Mouse (Mus musculus) C2C12 (cell line): ENCODE results near the gene Nedd9. TPM values are rescaled to one million over a fixed set of nuclear protein-coding genes. Genes with fewer than 3 reads are reported as not detected.

Experiments used
- H3K27me3 ChIP-seq: one replicate; pipeline ENCODE4 v1.6.1; 2011; ENCODE audit not compliant: control insufficient read depth, insufficient read depth, insufficient read length
- H3K36me3 ChIP-seq: one replicate; pipeline ENCODE4 v1.6.1; 2011; ENCODE audit not compliant: control insufficient read depth, insufficient read depth
- H3K4me3 ChIP-seq: one replicate; pipeline ENCODE4 v1.5.1; 2011; ENCODE audit warnings: mild to moderate bottlenecking, control low read depth; ENCODE audit not compliant: poor library complexity, insufficient read depth, severe bottlenecking
- H3K79me2 ChIP-seq: one replicate; pipeline ENCODE4 v1.6.1; 2011; ENCODE audit not compliant: control insufficient read depth, insufficient read depth
- H3K79me3 ChIP-seq: one replicate; pipeline ENCODE4 v1.6.1; 2011; ENCODE audit warnings: low read depth, control low read depth
- H3ac ChIP-seq: one replicate; pipeline ENCODE3; 2011; ENCODE audit warnings: low read depth; ENCODE audit not compliant: control insufficient read depth, insufficient read length
- CEBPB ChIP-seq: IDR thresholded peaks from one replicate; pipeline ENCODE4 v1.6.1; 2011; ENCODE audit warnings: low read depth, mild to moderate bottlenecking, control low read depth, moderate library complexity
- CTCF ChIP-seq: IDR thresholded peaks from one replicate; pipeline ENCODE4 v1.5.1; 2011; ENCODE audit not compliant: control insufficient read depth, insufficient read depth, insufficient read length
- FOSL1 ChIP-seq: IDR thresholded peaks from one replicate; pipeline ENCODE4 v1.8.0; 2011; ENCODE audit warnings: mild to moderate bottlenecking, low read length; ENCODE audit not compliant: poor library complexity, insufficient read depth, severe bottlenecking
- MAX ChIP-seq: IDR thresholded peaks from one replicate; pipeline ENCODE4 v1.6.1; 2011; ENCODE audit warnings: mild to moderate bottlenecking, control low read depth
- MYOD1 ChIP-seq: IDR thresholded peaks from one replicate; pipeline ENCODE4 v1.6.1; 2011; ENCODE audit warnings: low read depth; ENCODE audit not compliant: control insufficient read depth, insufficient read length
- MYOG ChIP-seq: IDR thresholded peaks from one replicate; pipeline ENCODE4 v1.6.1; 2011; ENCODE audit not compliant: control insufficient read depth, insufficient read length; ENCODE audit errors: extremely low read depth
- USF1 ChIP-seq: IDR thresholded peaks from one replicate; pipeline ENCODE4 v1.6.1; 2011; ENCODE audit warnings: low read depth, mild to moderate bottlenecking, control low read depth, moderate library complexity
- polyA plus RNA-seq: library from polyadenylated mRNA; unstranded; fragments of >200 nt; fragmentation: generic; extraction: Trizol; gene quantifications from one replicate; pipeline ENCODE4 v1.2.1, GENCODE M21; 2012; ENCODE audit warnings: missing spikeins

Nedd9 gene
- polyA plus RNA-seq, 1 experiment: 6.7 TPM

- no peaks in the 10 kb centered on the region for H3K79me2 ChIP-seq
- no peak overlapping the region for H3K4me3 ChIP-seq
- no peaks in the 10 kb centered on the region for H3K79me3 ChIP-seq
- H3K27me3 ChIP-seq: no peaks in the 10 kb centered on the region
- no peak overlapping the region for H3ac ChIP-seq
- H3K36me3 ChIP-seq: no peaks in the 10 kb centered on the region
- TF ChIP-seq CEBPB (no peak), MYOD1 (no peak), USF1 (no peak), MAX (no peak), MYOG (no peak), FOSL1 (no peak), CTCF (no peak)
Measured at GRCm38 (mm10) chr13:41467036-41467435, 20.1 kb downstream of the Nedd9 start.

DNA sequence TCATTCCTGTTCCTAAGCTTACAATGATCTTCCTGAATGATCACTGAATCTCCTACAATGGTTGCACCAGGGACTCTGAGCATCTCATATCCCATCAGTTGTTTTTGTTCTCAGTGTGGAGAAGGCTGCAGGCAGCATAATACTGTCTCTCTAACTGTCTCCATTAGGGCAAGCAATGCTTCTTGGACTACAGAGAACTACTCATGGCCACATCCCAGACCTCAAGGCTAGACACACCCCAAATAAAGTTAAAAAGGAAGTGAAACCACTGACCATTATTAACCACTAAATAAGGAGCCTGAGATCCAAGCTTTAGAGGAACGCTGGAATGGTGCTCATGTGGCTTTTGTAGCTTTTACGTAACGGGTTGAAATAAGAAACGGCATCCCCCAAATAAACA lies 20.5 kb downstream of the Nedd9 start:
- TF ChIP-seq MYOD1 (no peak), CTCF (no peak), USF1 (no peak), FOSL1 (no peak), MAX (no peak), MYOG (no peak), CEBPB (no peak)
- Histone ChIP-seq H3K36me3 (no peaks in the 10 kb centered on the region), H3K79me2 (no peaks in the 10 kb centered on the region), H3K79me3 (no peaks in the 10 kb centered on the region), H3ac (no peak overlapping the region), H3K27me3 (no peaks in the 10 kb centered on the region), H3K4me3 (no peak overlapping the region)

GRCm38 (mm10) chr13:41466191-41466590 lies 21.0 kb downstream of the Nedd9 start:
- no peaks in the 10 kb centered on the region for H3K36me3 ChIP-seq
- no peaks in the 10 kb centered on the region for H3K79me2 ChIP-seq
- H3K27me3 ChIP-seq: no peaks in the 10 kb centered on the region
- no peaks in the 10 kb centered on the region for H3K79me3 ChIP-seq
- no peak overlapping the region for H3K4me3 ChIP-seq
- TF ChIP-seq MYOG (no peak), MAX (no peak), USF1 (no peak), FOSL1 (no peak), MYOD1 (no peak), CTCF (no peak), CEBPB (no peak)
- H3ac ChIP-seq: no peak overlapping the region

DNA sequence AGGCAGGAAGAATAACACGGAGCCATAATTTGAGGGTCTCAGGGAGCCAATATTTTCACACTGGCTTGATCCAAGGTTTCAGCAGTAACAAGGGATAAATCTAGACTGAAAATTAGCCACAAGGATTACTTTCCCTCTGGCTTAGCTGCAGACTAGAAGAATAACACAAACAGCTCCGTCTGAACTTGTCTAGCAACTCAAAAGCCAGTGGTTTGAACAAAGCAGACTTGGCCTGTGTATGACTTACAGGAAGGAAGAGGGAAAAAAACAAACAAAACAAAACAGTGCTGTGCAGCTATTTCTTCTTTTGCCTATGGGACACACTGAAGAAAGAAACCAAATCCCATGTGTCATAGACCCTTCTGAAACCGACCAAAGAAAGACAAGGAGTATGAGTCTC lies 25.7 kb downstream of the Nedd9 start:
- H3K79me3 ChIP-seq: no peaks in the 10 kb centered on the region
- no peak overlapping the region for H3K4me3 ChIP-seq
- H3K27me3 ChIP-seq: no peaks in the 10 kb centered on the region
- TF ChIP-seq MAX: no peak
- TF ChIP-seq MYOG: no peak
- no peak for TF ChIP-seq MYOD1
- no peak for TF ChIP-seq CEBPB
- no peak for TF ChIP-seq FOSL1
- no peak for TF ChIP-seq USF1
- no peak for TF ChIP-seq CTCF
- no peak overlapping the region for H3ac ChIP-seq
- no peaks in the 10 kb centered on the region for H3K79me2 ChIP-seq
- no peaks in the 10 kb centered on the region for H3K36me3 ChIP-seq

- TF ChIP-seq FOSL1 (no peak), CEBPB (peak; percentile 41), MYOG (no peak), USF1 (no peak), MYOD1 (no peak), MAX (no peak)
- Histone ChIP-seq H3K79me2 (no peaks in the 10 kb centered on the region), H3K36me3 (no peaks in the 10 kb centered on the region), H3K27me3 (no peaks in the 10 kb centered on the region), H3K79me3 (no peaks in the 10 kb centered on the region), H3ac (no peak overlapping the region), H3K4me3 (no peak overlapping the region)
Measured at GRCm38 (mm10) chr13:41459683-41460286, 27.4 kb downstream of the Nedd9 start.

GRCm38 (mm10) chr13:41458709-41459108 lies 28.5 kb downstream of the Nedd9 start:
- TF ChIP-seq CEBPB: no peak
- TF ChIP-seq MAX: no peak
- no peak for TF ChIP-seq CTCF
- TF ChIP-seq MYOG: no peak
- no peak for TF ChIP-seq FOSL1
- TF ChIP-seq USF1: no peak
- no peak for TF ChIP-seq MYOD1
- H3K79me3 ChIP-seq: no peaks in the 10 kb centered on the region
- H3K36me3 ChIP-seq: no peaks in the 10 kb centered on the region
- H3K4me3 ChIP-seq: no peak overlapping the region
- no peaks in the 10 kb centered on the region for H3K27me3 ChIP-seq
- H3ac ChIP-seq: no peak overlapping the region
- no peaks in the 10 kb centered on the region for H3K79me2 ChIP-seq
